Mouse (Mus musculus) E14TG2a.4 (cell line): ENCODE data around the gene 0610030E20Rik.

Experiments
- CTCF ChIP-seq: conservative IDR thresholded peaks from 2 replicates; pipeline ENCODE4 v1.5.1; 2014; ENCODE audit warnings: low read length
- POU5F1 ChIP-seq: IDR thresholded peaks from 2 replicates; pipeline ENCODE4 v1.6.1; 2014; ENCODE audit warnings: low read length, borderline replicate concordance

- TF ChIP-seq CTCF = no peak
- no peak for TF ChIP-seq POU5F1
These were observed 35.4 kb downstream of the 0610030E20Rik start for GRCm38 (mm10) chr6:72382494-72382893.
